Mouse (Mus musculus): ENCODE measurements around the gene Atp1b3. TPM values are rescaled to one million over a fixed set of nuclear protein-coding genes. Genes with fewer than 3 reads are reported as not detected.
A peak's percentile ranks its signal among the peaks of the same experiment; 100 is the strongest.

The Atp1b3 gene
- polyA plus RNA-seq, 1 experiment from 2014 or later = 143 TPM

DNA sequence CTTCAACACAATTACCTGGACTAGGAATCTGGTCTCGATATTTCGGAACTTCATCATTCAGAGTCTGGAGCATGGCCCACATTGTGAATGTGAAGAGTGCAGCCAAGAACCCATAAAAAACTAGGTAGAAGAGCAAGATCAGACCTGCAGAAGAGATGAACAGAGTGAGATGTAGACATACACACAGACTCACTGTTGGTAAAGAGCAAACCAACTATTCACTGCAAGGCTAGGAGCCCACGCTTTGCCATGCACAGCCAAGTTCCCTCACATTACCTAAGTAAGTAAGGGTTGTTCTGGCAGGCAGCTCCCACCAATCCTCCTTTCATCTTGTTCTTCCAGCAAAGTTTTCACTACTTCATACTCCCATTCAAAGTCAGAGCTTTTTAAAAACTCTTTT, 18.5 kb downstream of the Atp1b3 start:
- WGBS = 84% methylated on average over 3 of the region's 3 CpGs
- ATAC-seq (ENCODE audit: low FRiP score, low TSS enrichment) (no peak), DNase-seq (ENCODE audit: low spot score) (no peak)
- Histone ChIP-seq H3K4me2 (replicated peaks; ENCODE audit: low read depth) (no peak overlapping the region), H3K9me3 (ENCODE audit: control insufficient read depth, low read length) (no peaks in the 10 kb centered on the region), H3K4me1 (replicated peaks; ENCODE audit: control insufficient read depth, insufficient read depth) (no peaks in the 10 kb centered on the region), H3K9ac (ENCODE audit: low read length) (no peak overlapping the region), H3K27ac (replicated peaks) (no peak overlapping the region), H3K36me3 (ENCODE audit: control insufficient read depth, insufficient read depth, low read length) (peaks cover 8% of the 10 kb centered on the region; the same call in 1 of the 2 replicates), H3K4me3 (ENCODE audit: low read depth, low read length) (no peak overlapping the region), H3K27me3 (ENCODE audit: control insufficient read depth, insufficient read depth, low read length) (no peaks in the 10 kb centered on the region)
- TF ChIP-seq EP300 (optimal IDR thresholded peaks at IDR 0.05) (no peak), CTCF (IDR thresholded peaks at IDR 0.05; ENCODE audit: low read depth) (no peak)

DNA sequence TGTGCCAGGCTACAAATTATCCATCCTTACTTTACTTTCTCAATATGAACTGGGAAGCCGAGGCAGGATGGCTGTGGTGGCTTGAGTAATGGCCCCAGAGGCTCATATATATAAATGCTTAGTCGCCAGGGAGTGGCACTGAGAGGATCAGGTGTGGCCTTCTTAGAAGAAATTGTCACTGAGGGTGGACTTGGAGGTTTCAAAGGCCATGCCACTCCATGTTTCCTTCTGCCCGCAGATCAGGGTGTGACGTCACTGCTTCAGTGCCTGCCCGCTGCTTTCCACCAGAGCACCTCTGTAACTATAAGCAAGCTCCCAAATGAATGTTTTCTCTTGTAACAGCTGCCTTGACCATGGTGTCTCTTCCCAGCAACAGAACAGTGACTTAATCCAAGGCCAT, 33.1 kb downstream of the Atp1b3 start:
- TF ChIP-seq EP300 (optimal IDR thresholded peaks at IDR 0.05) (no peak), CTCF (IDR thresholded peaks at IDR 0.05; ENCODE audit: low read depth) (no peak)
- H3K9ac ChIP-seq (ENCODE audit: low read length) = no peak overlapping the region
- peaks cover 14% of the 10 kb centered on the region for H3K36me3 ChIP-seq (ENCODE audit: control insufficient read depth, insufficient read depth, low read length)
- DNase-seq (ENCODE audit: low spot score) (no peak), ATAC-seq (ENCODE audit: low FRiP score, low TSS enrichment) (no peak)
- H3K4me1 ChIP-seq (replicated peaks; ENCODE audit: control insufficient read depth, insufficient read depth) = 0 out of 2 replicates have a peak, but pooled peaks cover 3% of the 10 kb centered on the region
- H3K4me2 ChIP-seq (replicated peaks; ENCODE audit: low read depth) = no peak overlapping the region
- WGBS = 74% methylated on average over 5 of the region's 5 CpGs
- H3K27me3 ChIP-seq (ENCODE audit: control insufficient read depth, insufficient read depth, low read length) = no peaks in the 10 kb centered on the region
- no peaks in the 10 kb centered on the region for H3K9me3 ChIP-seq (ENCODE audit: control insufficient read depth, low read length)
- H3K4me3 ChIP-seq (ENCODE audit: low read depth, low read length) = no peak overlapping the region
- no peak overlapping the region for H3K27ac ChIP-seq (replicated peaks)

DNA sequence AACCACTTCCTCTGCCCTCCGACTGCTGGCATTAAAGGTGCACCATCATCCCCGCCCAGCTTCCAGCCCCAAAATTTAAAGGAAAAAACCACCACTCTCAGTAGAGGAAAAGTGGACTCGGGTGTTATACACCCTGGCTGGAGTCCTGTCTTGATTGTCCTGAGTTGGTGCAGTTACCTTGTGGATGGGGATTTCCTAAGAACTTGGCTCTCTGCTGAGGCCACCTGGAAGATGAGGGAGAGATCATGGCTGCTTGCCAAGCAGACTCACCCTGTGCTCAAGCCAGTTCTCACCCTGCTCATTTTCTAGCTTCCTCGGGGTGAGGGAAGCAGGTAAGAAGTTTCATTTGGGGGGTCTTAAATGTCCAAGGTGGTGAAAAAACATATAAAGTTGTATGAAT, 36.0 kb downstream of the Atp1b3 start:
- TF ChIP-seq CTCF (IDR thresholded peaks at IDR 0.05; ENCODE audit: low read depth) (no peak), EP300 (optimal IDR thresholded peaks at IDR 0.05) (no peak)
- H3K36me3 ChIP-seq (ENCODE audit: control insufficient read depth, insufficient read depth, low read length) = peaks cover 4% of the 10 kb centered on the region; the same call in 1 of the 2 replicates
- H3K27ac ChIP-seq (replicated peaks) = no peak overlapping the region
- DNase-seq (ENCODE audit: low spot score) (no peak), ATAC-seq (ENCODE audit: low FRiP score, low TSS enrichment) (no peak)
- 65% methylated on average over 4 of the region's 4 CpGs for WGBS
- H3K9ac ChIP-seq (ENCODE audit: low read length) = no peak overlapping the region
- 0 out of 2 replicates have a peak, but pooled peaks cover 3% of the 10 kb centered on the region for H3K4me1 ChIP-seq (replicated peaks; ENCODE audit: control insufficient read depth, insufficient read depth)
- H3K4me2 ChIP-seq (replicated peaks; ENCODE audit: low read depth) = no peak overlapping the region
- no peaks in the 10 kb centered on the region for H3K27me3 ChIP-seq (ENCODE audit: control insufficient read depth, insufficient read depth, low read length)
- H3K9me3 ChIP-seq (ENCODE audit: control insufficient read depth, low read length) = no peaks in the 10 kb centered on the region
- no peak overlapping the region for H3K4me3 ChIP-seq (ENCODE audit: low read depth, low read length)

DNA sequence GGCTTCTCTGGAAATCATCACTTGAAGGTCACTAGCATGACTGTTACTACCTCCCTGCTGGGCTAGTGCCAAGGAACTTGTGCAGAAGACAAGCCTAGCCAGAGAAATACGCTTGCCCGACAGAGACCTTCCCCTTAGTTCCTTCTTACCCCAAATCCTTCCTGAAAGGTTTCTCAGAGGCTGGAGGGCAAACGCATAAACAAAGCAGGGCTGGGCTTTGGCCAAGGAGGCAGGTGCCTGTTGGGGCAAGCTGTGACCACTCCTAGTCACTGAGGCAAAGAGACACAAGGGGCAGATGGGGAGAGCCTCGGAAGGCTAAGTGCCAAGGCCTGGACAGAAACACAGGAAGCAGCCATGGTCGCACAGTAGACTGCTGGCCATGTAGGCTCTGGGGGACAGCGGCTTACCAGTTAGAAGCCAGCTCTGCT, 37.7 kb downstream of the Atp1b3 start:
- no peak for DNase-seq (ENCODE audit: low spot score)
- H3K27me3 ChIP-seq (ENCODE audit: control insufficient read depth, insufficient read depth, low read length) = no peaks in the 10 kb centered on the region
- H3K4me1 ChIP-seq (replicated peaks; ENCODE audit: control insufficient read depth, insufficient read depth) = 0 out of 2 replicates have a peak, but pooled peaks cover 3% of the 10 kb centered on the region
- TF ChIP-seq EP300 (optimal IDR thresholded peaks at IDR 0.05) = no peak
- no peak for TF ChIP-seq CTCF (IDR thresholded peaks at IDR 0.05; ENCODE audit: low read depth)
- no peaks in the 10 kb centered on the region for H3K9me3 ChIP-seq (ENCODE audit: control insufficient read depth, low read length)
- ATAC-seq (ENCODE audit: low FRiP score, low TSS enrichment) = no peak; the same call in 1 of the 2 replicates
- no peaks in the 10 kb centered on the region for H3K36me3 ChIP-seq (ENCODE audit: control insufficient read depth, insufficient read depth, low read length)
- H3K27ac ChIP-seq (replicated peaks) = peak overlapping the region; percentile 65
- no peak overlapping the region for H3K4me3 ChIP-seq (ENCODE audit: low read depth, low read length)
- 28% methylated on average over 6 of the region's 6 CpGs for WGBS
- H3K4me2 ChIP-seq (replicated peaks; ENCODE audit: low read depth) = no peak overlapping the region
- H3K9ac ChIP-seq (ENCODE audit: low read length) = no peak overlapping the region

DNA sequence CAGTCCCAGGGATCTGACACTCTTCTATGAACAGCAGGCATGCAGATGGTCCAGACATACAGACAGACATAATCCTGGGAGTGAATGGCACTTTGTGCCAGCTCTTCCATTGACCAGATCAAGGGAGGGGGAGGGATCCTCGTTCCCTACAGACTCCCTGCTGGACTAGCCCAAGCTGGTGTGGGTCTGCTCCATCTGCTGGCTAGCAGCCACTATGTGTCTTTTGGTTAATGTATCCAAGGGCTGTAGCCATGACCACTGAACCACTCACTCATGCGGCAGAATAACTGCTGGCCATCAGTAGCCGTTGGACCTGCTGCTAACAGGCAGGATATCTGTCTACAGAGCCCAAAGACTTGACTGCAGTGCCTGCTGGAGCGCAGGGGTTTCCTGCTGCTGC, 39.7 kb downstream of the Atp1b3 start:
- ATAC-seq (ENCODE audit: low FRiP score, low TSS enrichment) = 0 out of 2 replicates have a peak, but pooled peaks have one; percentile 19
- H3K9ac ChIP-seq (ENCODE audit: low read length) = no peak overlapping the region
- DNase-seq (ENCODE audit: low spot score) = no peak
- WGBS = 80% methylated on average over 4 of the region's 4 CpGs
- H3K4me2 ChIP-seq (replicated peaks; ENCODE audit: low read depth) = no peak overlapping the region
- no peak for TF ChIP-seq CTCF (IDR thresholded peaks at IDR 0.05; ENCODE audit: low read depth)
- TF ChIP-seq EP300 (optimal IDR thresholded peaks at IDR 0.05) = no peak
- H3K27me3 ChIP-seq (ENCODE audit: control insufficient read depth, insufficient read depth, low read length) = no peaks in the 10 kb centered on the region
- H3K4me3 ChIP-seq (ENCODE audit: low read depth, low read length) = no peak overlapping the region
- no peaks in the 10 kb centered on the region for H3K36me3 ChIP-seq (ENCODE audit: control insufficient read depth, insufficient read depth, low read length)
- 0 out of 2 replicates have a peak, but pooled peaks cover 3% of the 10 kb centered on the region for H3K4me1 ChIP-seq (replicated peaks; ENCODE audit: control insufficient read depth, insufficient read depth)
- no peaks in the 10 kb centered on the region for H3K9me3 ChIP-seq (ENCODE audit: control insufficient read depth, low read length)
- H3K27ac ChIP-seq (replicated peaks) = no peak overlapping the region

DNA sequence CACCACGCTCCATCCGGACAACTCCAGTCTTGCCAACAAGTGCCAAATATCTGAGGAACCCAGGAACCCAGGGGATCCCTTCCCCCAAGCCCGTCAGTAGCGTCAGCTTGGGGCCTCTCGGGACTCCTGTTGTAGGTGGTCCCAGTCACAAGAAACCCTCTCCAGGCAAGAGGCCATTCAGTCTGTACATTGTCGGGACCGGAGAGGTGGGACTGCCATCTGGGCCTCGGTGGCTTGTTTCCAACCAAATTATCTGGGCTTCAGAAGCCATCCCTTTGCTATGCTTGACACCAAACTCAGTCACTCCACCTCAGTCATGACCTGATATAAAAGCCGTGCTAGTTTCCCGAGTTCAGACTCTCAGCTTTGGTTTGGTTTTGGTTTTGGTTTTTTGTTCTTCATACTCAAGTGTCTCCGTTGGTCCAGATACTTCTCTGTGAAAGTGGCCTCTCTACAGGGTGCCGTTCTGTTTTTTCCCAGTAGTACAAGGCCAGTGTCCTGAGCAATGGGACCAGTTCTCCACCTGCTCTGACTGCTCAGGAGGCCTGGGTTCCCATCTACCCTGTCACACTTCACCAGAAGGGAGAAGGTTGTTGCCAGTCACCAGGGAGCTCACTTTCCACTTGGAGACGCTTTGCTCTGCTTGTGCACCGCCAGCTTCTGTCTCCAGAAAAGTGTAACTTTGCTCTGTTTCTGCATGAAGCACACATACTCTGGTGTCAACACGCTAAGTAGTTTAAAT, 41.7 kb downstream of the Atp1b3 start:
- no peak overlapping the region for H3K4me3 ChIP-seq (ENCODE audit: low read depth, low read length)
- H3K9me3 ChIP-seq (ENCODE audit: control insufficient read depth, low read length) = no peaks in the 10 kb centered on the region
- H3K27me3 ChIP-seq (ENCODE audit: control insufficient read depth, insufficient read depth, low read length) = no peaks in the 10 kb centered on the region
- WGBS = 91% methylated on average over 15 of the region's 15 CpGs
- H3K27ac ChIP-seq (replicated peaks) = no peak overlapping the region
- H3K36me3 ChIP-seq (ENCODE audit: control insufficient read depth, insufficient read depth, low read length) = peaks cover 4% of the 10 kb centered on the region; the same call in 1 of the 2 replicates
- no peak for ATAC-seq (ENCODE audit: low FRiP score, low TSS enrichment)
- H3K4me1 ChIP-seq (replicated peaks; ENCODE audit: control insufficient read depth, insufficient read depth) = 0 out of 2 replicates have a peak, but pooled peaks cover 3% of the 10 kb centered on the region
- DNase-seq (ENCODE audit: low spot score) = no peak
- no peak overlapping the region for H3K4me2 ChIP-seq (replicated peaks; ENCODE audit: low read depth)
- TF ChIP-seq CTCF (IDR thresholded peaks at IDR 0.05; ENCODE audit: low read depth) (no peak), EP300 (optimal IDR thresholded peaks at IDR 0.05) (no peak)
- no peak overlapping the region for H3K9ac ChIP-seq (ENCODE audit: low read length)

All from stomach, postnatal 0 days (tissue).